Mouse (Mus musculus) midbrain, embryonic 10.5 days (tissue): Measurements from ENCODE around the gene Nabp2. TPM values are rescaled to one million over a fixed set of nuclear protein-coding genes. Genes with fewer than 3 reads are reported as not detected.
A peak's percentile ranks its signal among the peaks of the same experiment; 100 is the strongest.

ENCODE experiments used
- DNase-seq: peaks from one replicate; pipeline ENCODE4 v3.0.0-alpha.2; 2017; ENCODE audit warnings: low spot score
- H3K27ac ChIP-seq: fragments of 300-500 bp; sonication (generic); replicated peaks from 2 replicates; pipeline ENCODE4 v1.5.1; 2016; ENCODE audit warnings: mild to moderate bottlenecking
- H3K27me3 ChIP-seq: fragments of 300-500 bp; sonication (generic); 2 replicates; pipeline ENCODE4 v1.6.1; 2016; ENCODE audit warnings: low read depth, mild to moderate bottlenecking; ENCODE audit not compliant: poor library complexity, severe bottlenecking
- H3K36me3 ChIP-seq: fragments of 300-500 bp; sonication (generic); 2 replicates; pipeline ENCODE4 v1.6.1; 2016; ENCODE audit warnings: mild to moderate bottlenecking, moderate library complexity
- H3K4me1 ChIP-seq: fragments of 300-500 bp; sonication (generic); 2 replicates; pipeline ENCODE4 v1.6.1; 2016
- H3K4me3 ChIP-seq: fragments of 300-500 bp; sonication (generic); 2 replicates; pipeline ENCODE4 v1.5.1; 2016; ENCODE audit warnings: mild to moderate bottlenecking, moderate library complexity
- H3K9me3 ChIP-seq: fragments of 300-500 bp; sonication (generic); replicated peaks from 2 replicates; pipeline ENCODE4 v1.6.1; 2016; ENCODE audit warnings: mild to moderate bottlenecking
- WGBS: fragments of 180-500 bp; shearing (Covaris S2); methylation state at CpG from one replicate; pipeline ENCODE4 v1.1.7; 2016; 5-methylcytosine and 5-hydroxymethylcytosine counted together
- polyA plus RNA-seq: library from polyadenylated mRNA; unstranded; fragments of >200 nt; fragmentation: Nextera tagmentation; extraction: Ambion mirVana; gene quantifications from 2 replicates; pipeline ENCODE4 v1.2.1, GENCODE M21; 2016

Gene Nabp2
- 149 and 151 TPM in 2 replicates for polyA plus RNA-seq

GRCm38 (mm10) chr10:128411211-128412054, at the start of gene Nabp2, which contains the start of gene Rnf41:
TSS of gene Nabp2 (minus strand) at chr10:128411492.
TSS of gene Rnf41 (plus strand) at chr10:128411657.
- H3K4me1 ChIP-seq: peaks cover 52% of the 10 kb centered on the region
- H3K4me3 ChIP-seq: peak within 1 kb of the TSS; percentile 93
- WGBS: under 1% methylated on average over 50 of the region's 50 CpGs

DNA sequence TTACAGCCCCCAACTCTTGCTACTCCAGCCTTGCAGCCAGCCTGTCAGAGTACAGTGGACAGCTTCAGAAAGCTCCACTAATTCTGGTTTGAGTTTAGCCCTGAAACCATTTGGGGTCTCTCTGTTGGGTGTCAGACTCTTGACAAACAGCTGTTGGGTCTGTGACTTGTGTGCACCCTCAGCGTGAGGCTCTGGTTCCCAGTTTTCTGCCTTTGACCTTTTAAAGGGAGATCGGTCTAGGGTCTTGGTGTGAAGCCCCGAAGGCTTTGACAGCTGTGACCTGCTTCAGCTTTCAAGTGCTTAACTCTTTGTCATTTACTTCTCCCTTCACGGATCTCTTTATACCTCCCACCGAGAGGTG, 49.0 kb upstream of the Nabp2 start:
- H3K27ac ChIP-seq: peak overlapping the region; percentile 98

More at GRCm38 (mm10) chr10:128411211-128412054, at the start of gene Nabp2, which contains the start of gene Rnf41:
- H3K27ac ChIP-seq: peak within 1 kb of the TSS; percentile 96
- peak; percentile 99 for DNase-seq
- H3K36me3 ChIP-seq: peaks cover 54% of the 10 kb centered on the region
- H3K27me3 ChIP-seq: no peaks in the 10 kb centered on the region
- no peaks in the 10 kb centered on the region for H3K9me3 ChIP-seq

DNA sequence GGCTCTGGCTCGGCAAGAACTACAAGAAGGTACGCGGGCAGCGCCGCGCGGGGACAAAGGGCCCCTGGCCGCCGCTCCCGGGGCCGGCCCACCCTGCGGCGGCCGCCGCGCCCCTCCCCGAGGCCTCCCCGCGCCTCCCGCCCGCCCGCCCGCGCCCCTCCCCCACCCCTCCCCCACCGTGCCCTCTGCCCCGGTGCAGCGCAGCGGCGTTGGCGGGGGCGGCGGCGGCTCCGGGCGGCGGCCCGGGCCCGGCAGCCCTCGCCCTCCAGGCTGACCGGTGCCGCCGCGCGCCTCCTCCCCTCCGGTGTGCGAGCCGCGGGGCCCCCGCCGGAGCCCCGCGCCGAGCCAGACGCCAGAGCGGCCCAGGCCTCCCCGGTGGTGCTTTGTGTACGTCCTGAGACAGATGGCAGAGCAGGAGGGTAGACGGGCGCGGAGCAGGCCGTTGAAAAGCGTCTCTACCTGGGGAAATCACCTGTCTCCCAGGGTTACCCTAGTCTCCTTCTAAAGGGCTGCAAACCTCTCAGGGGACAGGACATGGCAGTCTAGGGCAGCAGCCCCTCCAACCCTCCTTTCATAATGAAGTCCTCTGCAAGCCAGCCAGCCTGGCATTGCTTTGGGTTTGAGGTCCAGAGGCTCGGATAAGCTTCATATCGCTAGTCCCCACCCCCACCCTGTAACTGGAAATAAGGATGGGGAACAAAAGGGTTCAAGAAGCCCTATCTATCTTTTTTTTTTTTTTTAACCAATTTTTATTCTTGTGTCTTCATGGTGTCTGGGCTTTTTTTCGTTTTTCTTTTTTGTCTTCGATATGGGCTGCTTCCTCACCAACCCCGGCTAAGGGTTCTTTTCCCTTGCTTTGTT, 48.3 kb upstream of the Nabp2 start:
- Histone ChIP-seq H3K27me3 (peaks cover 15% of the 10 kb centered on the region), H3K27ac (peak overlapping the region; percentile 98)
- 1% methylated on average over 39 of the region's 67 CpGs for WGBS

More for the DNA sequence above, 49.0 kb upstream of the Nabp2 start:
- peaks cover 15% of the 10 kb centered on the region for H3K27me3 ChIP-seq
- H3K9me3 ChIP-seq: no peaks in the 10 kb centered on the region
- peaks cover 44% of the 10 kb centered on the region for H3K36me3 ChIP-seq
- H3K4me3 ChIP-seq: peak overlapping the region; percentile 94
- peak; percentile 37 for DNase-seq
- 4% methylated on average over 5 of the region's 5 CpGs for WGBS
- H3K4me1 ChIP-seq: peaks cover 13% of the 10 kb centered on the region

GRCm38 (mm10) chr10:128458719-128459408, 47.6 kb upstream of the Nabp2 start, which contains the start of gene Smarcc2:
TSS of gene Smarcc2 (plus strand) at chr10:128459248.
- H3K4me3 ChIP-seq: peak within 1 kb of the TSS; percentile 94
- peaks cover 15% of the 10 kb centered on the region for H3K27me3 ChIP-seq
- no peaks in the 10 kb centered on the region for H3K9me3 ChIP-seq
- peaks cover 13% of the 10 kb centered on the region for H3K4me1 ChIP-seq
- H3K27ac ChIP-seq: peak within 1 kb of the TSS; percentile 98
- DNase-seq: peak; percentile 84
- under 1% methylated on average over 85 of the region's 86 CpGs for WGBS
- H3K36me3 ChIP-seq: peaks cover 31% of the 10 kb centered on the region

More for the DNA sequence above, 48.3 kb upstream of the Nabp2 start:
- Histone ChIP-seq H3K9me3 (no peaks in the 10 kb centered on the region), H3K4me3 (peak overlapping the region; percentile 94), H3K36me3 (peaks cover 38% of the 10 kb centered on the region), H3K4me1 (peaks cover 13% of the 10 kb centered on the region)
- peak; percentile 68 for DNase-seq

DNA sequence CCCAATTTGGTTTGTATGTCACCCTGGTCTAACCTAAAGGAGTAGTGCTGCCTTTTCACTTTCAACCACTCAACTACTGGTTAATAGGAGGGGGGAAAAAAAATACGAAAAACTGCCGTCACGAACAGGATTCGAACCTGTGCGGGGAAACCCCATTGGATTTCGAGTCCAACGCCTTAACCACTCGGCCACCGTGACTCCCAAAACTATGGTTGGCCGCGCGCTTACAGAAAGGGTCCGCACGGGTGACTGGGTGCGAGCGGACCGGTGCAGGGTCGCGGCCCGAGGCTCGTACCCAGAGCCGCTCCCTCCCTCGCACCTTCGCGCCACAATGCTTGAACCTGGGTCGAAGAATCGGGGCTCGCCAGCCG, 47.0 kb upstream of the Nabp2 start:
- WGBS: under 1% methylated on average over 29 of the region's 29 CpGs
- H3K27ac ChIP-seq: peak overlapping the region; percentile 98
- H3K9me3 ChIP-seq: no peaks in the 10 kb centered on the region
- H3K27me3 ChIP-seq: peaks cover 15% of the 10 kb centered on the region
- peak; percentile 91 for DNase-seq
- H3K4me1 ChIP-seq: peaks cover 13% of the 10 kb centered on the region
- peaks cover 25% of the 10 kb centered on the region for H3K36me3 ChIP-seq
- H3K4me3 ChIP-seq: peak overlapping the region; percentile 94

DNA sequence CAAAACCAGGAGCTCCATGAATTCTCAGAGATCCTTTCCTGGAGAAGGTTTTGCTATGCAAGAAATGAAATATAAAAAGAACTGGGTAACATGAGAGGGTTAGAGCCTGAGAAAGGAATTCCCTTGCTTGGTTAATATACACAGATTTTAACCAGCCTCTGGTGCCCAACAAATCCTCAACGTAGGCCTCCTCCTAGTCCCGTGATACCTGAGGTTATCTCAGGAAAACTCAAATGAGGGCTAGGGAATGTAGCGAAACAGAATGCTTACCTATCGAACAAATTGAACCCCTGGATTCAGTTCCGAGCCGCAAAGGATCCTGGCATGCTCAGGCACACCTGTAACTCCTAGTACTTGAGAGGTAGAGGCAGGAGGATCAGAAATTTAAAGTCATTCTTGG, 46.4 kb upstream of the Nabp2 start:
- Histone ChIP-seq H3K4me1 (peaks cover 13% of the 10 kb centered on the region), H3K27ac (no peak overlapping the region), H3K9me3 (no peaks in the 10 kb centered on the region), H3K36me3 (peaks cover 19% of the 10 kb centered on the region), H3K4me3 (peak overlapping the region; percentile 94; the same call in 1 of the 2 replicates), H3K27me3 (peaks cover 15% of the 10 kb centered on the region)
- DNase-seq: no peak
- 88% methylated on average over 6 of the region's 6 CpGs for WGBS

GRCm38 (mm10) chr10:128455280-128455679, 44.0 kb upstream of the Nabp2 start:
- Histone ChIP-seq H3K4me3 (peak overlapping the region; percentile 26; the same call in 1 of the 2 replicates), H3K27me3 (peaks cover 10% of the 10 kb centered on the region), H3K9me3 (no peaks in the 10 kb centered on the region), H3K4me1 (peaks cover 4% of the 10 kb centered on the region), H3K36me3 (no peaks in the 10 kb centered on the region), H3K27ac (peak overlapping the region; percentile 69)
- DNase-seq: peak; percentile 74
- WGBS: 2% methylated on average over 6 of the region's 6 CpGs

DNA sequence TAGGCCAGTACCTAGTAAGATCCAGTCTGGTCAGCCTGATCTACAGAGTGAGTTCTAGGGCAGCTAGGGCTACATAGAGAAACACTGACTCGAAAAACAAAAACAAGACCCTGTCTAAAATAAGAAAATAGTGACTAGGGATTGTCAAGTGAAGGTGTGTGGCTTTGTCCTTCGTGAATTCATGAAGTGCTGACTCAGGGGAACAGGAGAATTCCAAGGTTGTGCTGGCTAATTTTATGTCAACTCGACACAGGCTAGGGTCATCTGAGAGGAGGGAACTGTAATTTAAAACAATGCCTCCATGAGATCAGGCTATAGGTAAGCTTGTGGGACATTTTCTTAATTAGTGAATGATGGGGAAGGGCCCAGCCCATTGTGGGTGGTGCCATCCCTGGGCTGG, 43.2 kb upstream of the Nabp2 start:
- Histone ChIP-seq H3K27ac (0 out of 2 replicates have a peak overlapping the region, but pooled peaks have one; percentile 69), H3K27me3 (peaks cover 10% of the 10 kb centered on the region), H3K36me3 (no peaks in the 10 kb centered on the region), H3K4me1 (no peaks in the 10 kb centered on the region), H3K9me3 (no peaks in the 10 kb centered on the region), H3K4me3 (peak overlapping the region; percentile 26; the same call in 1 of the 2 replicates)
- DNase-seq: no peak
- 77% methylated on average over 3 of the region's 3 CpGs for WGBS

DNA sequence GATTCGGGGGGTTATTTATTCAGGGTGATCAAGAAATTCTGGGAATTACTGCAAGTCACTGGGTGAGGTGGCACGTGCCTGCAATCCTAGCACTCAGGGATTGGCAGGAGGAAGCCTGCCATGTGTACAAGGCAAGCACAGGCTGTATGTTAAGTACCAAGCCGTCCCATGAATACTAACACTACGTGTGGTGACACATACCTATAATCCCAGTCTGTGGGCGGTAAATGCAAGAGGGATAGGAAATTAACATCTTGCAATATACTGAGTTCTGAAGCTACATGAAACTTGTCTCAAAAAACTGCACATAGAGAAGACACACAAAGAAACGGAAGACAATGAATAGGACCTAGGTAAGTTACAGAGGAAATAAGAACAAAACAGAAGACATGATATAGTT, 39.7 kb upstream of the Nabp2 start:
- Histone ChIP-seq H3K36me3 (no peaks in the 10 kb centered on the region), H3K4me1 (no peaks in the 10 kb centered on the region), H3K27ac (no peak overlapping the region), H3K4me3 (no peak overlapping the region), H3K27me3 (no peaks in the 10 kb centered on the region), H3K9me3 (no peaks in the 10 kb centered on the region)
- no peak for DNase-seq
- WGBS: 86% methylated on average over 6 of the region's 6 CpGs

DNA sequence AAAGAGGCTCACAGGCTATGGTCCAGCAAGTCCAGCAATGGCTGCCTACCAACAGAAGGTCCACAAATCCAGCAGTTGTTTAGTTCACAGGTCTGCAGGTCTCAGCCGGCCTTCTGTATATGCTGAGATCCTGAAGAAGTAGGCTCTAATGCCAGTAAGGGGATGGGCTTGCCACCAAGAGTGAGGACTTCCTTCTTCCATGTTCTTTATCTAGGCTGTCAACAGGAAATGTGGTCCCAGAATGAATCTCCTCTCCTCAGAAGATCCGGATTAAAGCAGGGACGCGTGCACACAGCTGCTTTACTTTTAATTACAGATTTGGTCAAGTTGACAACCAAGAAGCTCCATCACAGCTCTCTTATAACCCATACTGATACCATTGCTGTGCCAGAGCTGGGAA, 34.1 kb upstream of the Nabp2 start:
- no peaks in the 10 kb centered on the region for H3K4me1 ChIP-seq
- H3K4me3 ChIP-seq: no peak overlapping the region
- 80% methylated on average over 4 of the region's 4 CpGs for WGBS
- no peaks in the 10 kb centered on the region for H3K9me3 ChIP-seq
- no peak overlapping the region for H3K27ac ChIP-seq
- H3K27me3 ChIP-seq: no peaks in the 10 kb centered on the region
- peaks cover 20% of the 10 kb centered on the region for H3K36me3 ChIP-seq
- DNase-seq: no peak

DNA sequence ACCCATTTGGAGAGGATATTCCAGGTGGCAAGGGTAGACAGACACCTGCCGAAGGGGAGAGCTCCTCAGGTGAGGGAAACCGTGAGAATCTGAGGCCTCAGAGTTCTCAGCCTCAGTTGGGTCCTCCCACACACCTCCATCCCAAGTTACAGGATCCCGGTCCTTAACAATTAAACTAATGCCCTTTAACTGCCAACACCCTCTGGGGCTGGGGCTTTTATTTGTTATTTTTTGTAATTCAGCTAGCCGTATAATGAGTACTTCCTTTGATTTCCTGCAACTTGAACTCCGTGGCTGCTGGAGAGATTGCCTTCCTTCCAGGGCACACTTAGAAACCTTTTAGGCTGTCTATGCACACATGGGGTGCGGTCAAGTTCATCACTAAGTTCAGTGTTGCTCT, 33.1 kb upstream of the Nabp2 start:
- H3K4me1 ChIP-seq: no peaks in the 10 kb centered on the region
- H3K27me3 ChIP-seq: no peaks in the 10 kb centered on the region
- peaks cover 30% of the 10 kb centered on the region for H3K36me3 ChIP-seq
- DNase-seq: no peak
- no peaks in the 10 kb centered on the region for H3K9me3 ChIP-seq
- no peak overlapping the region for H3K27ac ChIP-seq
- H3K4me3 ChIP-seq: no peak overlapping the region
- 80% methylated on average over 6 of the region's 6 CpGs for WGBS

DNA sequence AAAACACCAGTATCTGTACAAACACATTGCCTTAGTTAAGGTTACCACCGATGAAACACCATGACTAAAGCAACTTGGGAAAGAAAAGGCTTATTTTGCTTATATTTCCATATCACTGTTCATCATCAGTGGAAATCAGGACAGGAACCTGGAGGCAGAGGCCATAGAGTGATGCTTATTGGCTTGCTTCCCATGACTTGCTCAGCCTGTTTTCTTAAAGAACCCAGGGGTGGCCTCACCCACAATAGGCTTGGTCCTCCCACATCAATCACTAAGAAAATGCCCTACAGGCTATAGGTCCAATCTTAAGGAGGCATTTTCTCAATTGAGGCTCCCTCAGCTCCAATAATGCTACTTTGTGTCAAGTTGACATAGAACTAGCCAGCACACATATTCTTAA, 31.4 kb upstream of the Nabp2 start:
- DNase-seq: no peak

More for the DNA sequence above, 31.4 kb upstream of the Nabp2 start:
- Histone ChIP-seq H3K4me3 (no peak overlapping the region), H3K4me1 (no peaks in the 10 kb centered on the region), H3K27ac (no peak overlapping the region), H3K27me3 (no peaks in the 10 kb centered on the region), H3K36me3 (peaks cover 47% of the 10 kb centered on the region), H3K9me3 (no peaks in the 10 kb centered on the region)
- 94% methylated on average over 1 of the region's 1 CpGs for WGBS
